Mouse (Mus musculus) olfactory bulb, adult 2 months (tissue): ENCODE data around the gene Gstp2. TPM values are rescaled to one million over a fixed set of nuclear protein-coding genes. Genes with fewer than 3 reads are reported as not detected.

Experiments used
- H3K27ac ChIP-seq: fragments of 200-500 bp; 2 replicates; pipeline ENCODE4 v1.5.1; 2012; ENCODE audit warnings: low read depth, low read length; ENCODE audit not compliant: insufficient read depth
- H3K4me1 ChIP-seq: fragments of 200-500 bp; 2 replicates; pipeline ENCODE4 v1.6.1; 2012; ENCODE audit warnings: low read length; ENCODE audit not compliant: control insufficient read depth, insufficient read depth
- H3K4me3 ChIP-seq: fragments of 200-500 bp; 2 replicates; pipeline ENCODE4 v1.5.1; 2012; ENCODE audit warnings: mild to moderate bottlenecking, low read depth, low read length, moderate library complexity; ENCODE audit not compliant: insufficient read depth
- CTCF ChIP-seq: fragments of 200-500 bp; IDR thresholded peaks from 2 replicates; pipeline ENCODE4 v1.5.1; 2012; ENCODE audit warnings: low read depth, mild to moderate bottlenecking, low read length, moderate library complexity; ENCODE audit not compliant: insufficient read depth
- POLR2A ChIP-seq: fragments of 200-500 bp; IDR thresholded peaks from 2 replicates; pipeline ENCODE4 v1.6.1; 2012; ENCODE audit warnings: mild to moderate bottlenecking, low read depth, low read length, moderate library complexity; ENCODE audit not compliant: insufficient read depth
- WGBS: fragments of 180-500 bp; shearing (Covaris S2); methylation state at CpG from one replicate; pipeline ENCODE4 v1.1.7; 2018; 5-methylcytosine and 5-hydroxymethylcytosine counted together
- polyA plus RNA-seq: library from polyadenylated mRNA; stranded (reverse); fragments of >200 nt; gene quantifications from 2 replicates; pipeline ENCODE4 v1.2.4, GENCODE M21; 2012; ENCODE audit warnings: low replicate concordance; ENCODE audit not compliant: missing spikeins, insufficient read depth, insufficient read length

Gstp2 gene
- polyA plus RNA-seq, 1 experiment, result not detected

- whole genome bisulfite sequencing, result 79% methylated on average over 7 of the region's 7 CpGs
Observed at GRCm38 (mm10) chr19:3996106-3996505, 49.7 kb downstream of the Gstp2 start.

GRCm38 (mm10) chr19:3995505-3995904 is 50.3 kb downstream of the Gstp2 start:
- no peak overlapping the region for H3K4me3 ChIP-seq
- TF ChIP-seq POLR2A, result no peak
- no peak for TF ChIP-seq CTCF
- H3K4me1 ChIP-seq, result peaks cover 4% of the 10 kb centered on the region
- H3K27ac ChIP-seq, result no peak overlapping the region
- WGBS, result 83% methylated on average over 3 of the region's 3 CpGs

More at GRCm38 (mm10) chr19:3996106-3996505, 49.7 kb downstream of the Gstp2 start:
- TF ChIP-seq POLR2A, result no peak
- TF ChIP-seq CTCF, result no peak
- Histone ChIP-seq H3K4me3 (no peak overlapping the region), H3K4me1 (peaks cover 8% of the 10 kb centered on the region), H3K27ac (no peak overlapping the region)

- Histone ChIP-seq H3K27ac (no peak overlapping the region), H3K4me3 (no peak overlapping the region), H3K4me1 (peaks cover 3% of the 10 kb centered on the region)
- no peak for TF ChIP-seq CTCF
- no peak for TF ChIP-seq POLR2A
- 71% methylated on average over 6 of the region's 6 CpGs for WGBS
Observed at GRCm38 (mm10) chr19:3994932-3995331, 50.9 kb downstream of the Gstp2 start.

- TF ChIP-seq CTCF (no peak), POLR2A (no peak)
- Histone ChIP-seq H3K4me1 (no peaks in the 10 kb centered on the region), H3K27ac (no peak within 1 kb of the TSS), H3K4me3 (no peak within 1 kb of the TSS)
- 64% methylated on average over 5 of the region's 5 CpGs for WGBS
Observed at GRCm38 (mm10) chr19:3992416-3992815, 53.4 kb downstream of the Gstp2 start, which contains the start of gene Tbx10. Gene Tbx10 (plus strand): TSS chr19:3992752.

- H3K27ac ChIP-seq, result no peak overlapping the region
- no peak overlapping the region for H3K4me3 ChIP-seq
- H3K4me1 ChIP-seq, result no peaks in the 10 kb centered on the region; the same call in 1 of the 2 replicates
- TF ChIP-seq POLR2A, result no peak
- no peak for TF ChIP-seq CTCF
- 82% methylated on average over 3 of the region's 3 CpGs for WGBS
Observed at GRCm38 (mm10) chr19:3991966-3992365, 53.9 kb downstream of the Gstp2 start.

- WGBS, result 96% methylated on average over 3 of the region's 3 CpGs
Observed at GRCm38 (mm10) chr19:3991562-3991961, 54.3 kb downstream of the Gstp2 start.

GRCm38 (mm10) chr19:3990804-3991203 is 55.0 kb downstream of the Gstp2 start:
- 76% methylated on average over 6 of the region's 6 CpGs for WGBS
- H3K27ac ChIP-seq, result no peak overlapping the region
- no peak overlapping the region for H3K4me3 ChIP-seq
- TF ChIP-seq POLR2A, result no peak
- no peak for TF ChIP-seq CTCF
- H3K4me1 ChIP-seq, result peaks cover 10% of the 10 kb centered on the region

More at GRCm38 (mm10) chr19:3991562-3991961, 54.3 kb downstream of the Gstp2 start:
- Histone ChIP-seq H3K27ac (no peak overlapping the region), H3K4me3 (no peak overlapping the region), H3K4me1 (peaks cover 3% of the 10 kb centered on the region; the same call in 1 of the 2 replicates)
- TF ChIP-seq POLR2A (no peak), CTCF (no peak)

Other genes starting within 250 kb of the Gstp2 start
- gene Chka, start 194.2 kb downstream of the Gstp2 start, polyA plus RNA-seq, result not detected in 2 replicates
- gene Tcirg1, start 138.9 kb downstream of the Gstp2 start, polyA plus RNA-seq, result not detected in 2 replicates
- gene Ndufs8, start 133.2 kb downstream of the Gstp2 start, polyA plus RNA-seq, result not detected in 2 replicates
- not detected in 2 replicates for gene Aldh3b1, start 116.2 kb downstream of the Gstp2 start, polyA plus RNA-seq
- not detected in 2 replicates for gene Unc93b1, start 110.8 kb downstream of the Gstp2 start, polyA plus RNA-seq
- gene Aldh3b3, start 87.4 kb downstream of the Gstp2 start, polyA plus RNA-seq, result not detected in 2 replicates
- gene Aldh3b2, start 73.7 kb downstream of the Gstp2 start, polyA plus RNA-seq, result not detected in 2 replicates
- gene Acy3, start 59.5 kb downstream of the Gstp2 start, polyA plus RNA-seq, result not detected in 2 replicates
- not detected in 2 replicates for gene Tbx10, start 53.3 kb downstream of the Gstp2 start, polyA plus RNA-seq
- gene Nudt8, start 45.4 kb downstream of the Gstp2 start, polyA plus RNA-seq, result not detected in 2 replicates
- gene Gm49405, start 45.4 kb downstream of the Gstp2 start, polyA plus RNA-seq, result not detected in 2 replicates
- not detected in 2 replicates for gene Doc2g, start 42.7 kb downstream of the Gstp2 start, polyA plus RNA-seq
- gene Ndufv1, start 33.2 kb downstream of the Gstp2 start, polyA plus RNA-seq, result 777 TPM in 1 of 2 replicates, not detected in the other
- not detected in 2 replicates for gene Gstp1, start 8.0 kb downstream of the Gstp2 start, polyA plus RNA-seq
- not detected in 2 replicates for gene Gstp3, start 13.5 kb upstream of the Gstp2 start, polyA plus RNA-seq
- gene Cabp2, start 35.6 kb upstream of the Gstp2 start, polyA plus RNA-seq, result not detected in 2 replicates
- not detected in 2 replicates for gene Cdk2ap2, start 51.2 kb upstream of the Gstp2 start, polyA plus RNA-seq
- gene Pitpnm1, start 54.0 kb upstream of the Gstp2 start, polyA plus RNA-seq, result not detected in 2 replicates
- not detected in 2 replicates for gene Aip, start 79.8 kb upstream of the Gstp2 start, polyA plus RNA-seq
- not detected in 2 replicates for gene Gpr152, start 93.8 kb upstream of the Gstp2 start, polyA plus RNA-seq
- not detected in 2 replicates for gene Cabp4, start 98.0 kb upstream of the Gstp2 start, polyA plus RNA-seq
- not detected in 2 replicates for gene Coro1b, start 102.6 kb upstream of the Gstp2 start, polyA plus RNA-seq
- gene Ptprcap, start 107.6 kb upstream of the Gstp2 start, polyA plus RNA-seq, result 485 TPM in 1 of 2 replicates, not detected in the other
- gene Rps6kb2, start 117.3 kb upstream of the Gstp2 start, polyA plus RNA-seq, result not detected in 2 replicates
- not detected in 2 replicates for gene Carns1, start 129.5 kb upstream of the Gstp2 start, polyA plus RNA-seq
- gene Tbc1d10c, start 145.3 kb upstream of the Gstp2 start, polyA plus RNA-seq, result 247 TPM in 1 of 2 replicates, not detected in the other
- 405 and 768 TPM in 2 replicates for gene Ppp1ca, start 146.0 kb upstream of the Gstp2 start, polyA plus RNA-seq
- gene Rad9a, start 155.6 kb upstream of the Gstp2 start, polyA plus RNA-seq, result not detected in 2 replicates
- not detected in 2 replicates for gene Clcf1, start 168.2 kb upstream of the Gstp2 start, polyA plus RNA-seq
- not detected in 2 replicates for gene AC109138.7, start 168.3 kb upstream of the Gstp2 start, polyA plus RNA-seq
- gene Pold4, start 185.9 kb upstream of the Gstp2 start, polyA plus RNA-seq, result not detected in 2 replicates
- not detected in 2 replicates for gene Ssh3, start 223.2 kb upstream of the Gstp2 start, polyA plus RNA-seq
- gene Ankrd13d, start 237.1 kb upstream of the Gstp2 start, polyA plus RNA-seq, result not detected in 2 replicates